Mouse (Mus musculus) intestine, embryonic 14.5 days (tissue): ENCODE data around the gene Syt1. TPM values are rescaled to one million over a fixed set of nuclear protein-coding genes. Genes with fewer than 3 reads are reported as not detected.

Experiments
- ATAC-seq: fragments of 200-750 bp; cut with Nextera tagmentation; replicated peaks from 2 replicates; pipeline ENCODE4 v1.8.0; 2017; ENCODE audit warnings: low read depth, moderate number of reproducible peaks, moderate TSS enrichment, moderate library complexity; ENCODE audit not compliant: low FRiP score, low TSS enrichment
- DNase-seq: peaks from one replicate; pipeline ENCODE4 v3.0.0-alpha.2; 2018; ENCODE audit warnings: low spot score
- H3K27ac ChIP-seq: fragments of 300-500 bp; sonication (generic); 2 replicates; pipeline ENCODE4 v1.5.1; 2014; ENCODE audit warnings: low read depth, mild to moderate bottlenecking, control low read depth
- H3K27me3 ChIP-seq: fragments of 300-500 bp; sonication (generic); replicated peaks from 2 replicates; pipeline ENCODE4 v1.6.1; 2014; ENCODE audit warnings: low read length, control low read depth; ENCODE audit not compliant: control insufficient read depth, insufficient read depth
- H3K36me3 ChIP-seq: fragments of 300-500 bp; sonication (generic); 2 replicates; pipeline ENCODE4 v1.6.1; 2014; ENCODE audit warnings: low read length, control low read depth; ENCODE audit not compliant: control insufficient read depth, insufficient read depth
- H3K4me1 ChIP-seq: fragments of 300-500 bp; sonication (generic); replicated peaks from 2 replicates; pipeline ENCODE4 v1.6.1; 2014; ENCODE audit warnings: low read length, control low read depth, mixed read lengths; ENCODE audit not compliant: control insufficient read depth, insufficient read depth
- H3K4me2 ChIP-seq: fragments of 300-500 bp; sonication (generic); 2 replicates; pipeline ENCODE4 v1.6.1; 2014; ENCODE audit warnings: low read length
- H3K4me3 ChIP-seq: fragments of 300-500 bp; sonication (generic); 2 replicates; pipeline ENCODE4 v1.5.1; 2014; ENCODE audit warnings: low read depth, low read length, control low read depth, mixed read lengths
- H3K9ac ChIP-seq: fragments of 300-500 bp; sonication (generic); 2 replicates; pipeline ENCODE4 v1.6.1; 2014; ENCODE audit warnings: mild to moderate bottlenecking, low read length
- H3K9me3 ChIP-seq: fragments of 300-500 bp; sonication (generic); 2 replicates; pipeline ENCODE4 v1.6.1; 2016; ENCODE audit warnings: low read length, control low read depth; ENCODE audit not compliant: control insufficient read depth
- WGBS: fragments of 180-500 bp; shearing (Covaris S2); extraction: QIAGEN DNeasy Blood & Tissue Kit; methylation state at CpG from one replicate; pipeline ENCODE4 v1.1.7; 2014; 5-methylcytosine and 5-hydroxymethylcytosine counted together
- polyA plus RNA-seq: library from polyadenylated mRNA; unstranded; fragments of >200 nt; fragmentation: Nextera tagmentation; extraction: Ambion mirVana; gene quantifications from 2 replicates; pipeline ENCODE4 v1.2.1, GENCODE M21; 2014

The Syt1 gene
- polyA plus RNA-seq, 1 experiment from 2014 or later = 17.1 TPM

GRCm38 (mm10) chr10:108776735-108777134 is 234.0 kb downstream of the Syt1 start:
- Histone ChIP-seq H3K4me3 (no peak overlapping the region), H3K36me3 (no peaks in the 10 kb centered on the region), H3K9me3 (no peaks in the 10 kb centered on the region), H3K9ac (no peak overlapping the region), H3K27ac (no peak overlapping the region), H3K27me3 (no peaks in the 10 kb centered on the region), H3K4me2 (no peak overlapping the region), H3K4me1 (no peaks in the 10 kb centered on the region)
- DNase-seq (no peak), ATAC-seq (no peak)
- WGBS = 69% methylated on average over 8 of the region's 8 CpGs

DNA sequence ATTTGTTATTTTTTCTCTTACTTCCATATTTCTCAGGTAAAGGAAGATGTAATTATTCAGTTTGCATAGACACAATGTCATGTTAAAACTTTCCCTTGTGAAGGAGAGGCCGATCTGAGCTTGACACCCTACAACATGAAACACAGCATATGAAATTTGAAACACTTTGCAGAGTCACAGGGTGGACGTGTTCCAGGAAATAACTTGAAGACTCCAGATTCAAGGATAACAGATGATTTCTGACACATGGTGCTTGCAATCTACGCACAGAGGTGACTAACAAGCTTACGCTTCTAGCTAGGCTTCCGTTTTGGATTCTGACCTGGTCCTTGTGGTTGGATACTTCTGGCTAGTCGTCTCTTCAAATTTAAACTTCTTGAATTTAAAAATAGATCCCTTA is 239.7 kb downstream of the Syt1 start:
- Histone ChIP-seq H3K36me3 (no peaks in the 10 kb centered on the region), H3K4me2 (no peak overlapping the region), H3K27me3 (no peaks in the 10 kb centered on the region), H3K9me3 (no peaks in the 10 kb centered on the region), H3K4me1 (no peaks in the 10 kb centered on the region), H3K27ac (no peak overlapping the region), H3K9ac (no peak overlapping the region), H3K4me3 (no peak overlapping the region)
- no peak for ATAC-seq
- no peak for DNase-seq
- 77% methylated on average over 6 of the region's 6 CpGs for WGBS

DNA sequence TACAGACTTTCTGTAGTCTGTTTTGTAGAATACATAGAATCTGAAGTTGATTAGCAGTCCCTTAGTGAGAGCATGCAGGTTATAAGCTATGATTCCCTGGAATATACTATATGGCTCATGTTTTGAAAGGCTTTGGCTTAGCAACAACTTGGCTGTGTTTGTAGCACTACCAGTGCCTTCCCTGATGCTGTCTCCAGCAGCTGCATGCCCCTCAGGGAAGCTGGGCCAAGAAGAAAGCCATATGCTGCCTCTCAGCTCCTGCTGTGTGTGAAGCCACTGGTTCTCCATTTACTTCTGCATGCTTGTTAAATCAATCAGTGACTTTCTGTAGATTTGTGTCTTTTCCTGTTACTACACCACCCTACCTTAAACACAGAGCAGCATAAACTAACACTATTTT is 245.2 kb downstream of the Syt1 start:
- H3K9ac ChIP-seq = no peak overlapping the region
- H3K36me3 ChIP-seq = no peaks in the 10 kb centered on the region
- H3K27ac ChIP-seq = no peak overlapping the region
- H3K4me2 ChIP-seq = no peak overlapping the region
- H3K27me3 ChIP-seq = no peaks in the 10 kb centered on the region
- no peak for ATAC-seq
- no peaks in the 10 kb centered on the region for H3K4me1 ChIP-seq
- H3K9me3 ChIP-seq = no peaks in the 10 kb centered on the region
- no peak overlapping the region for H3K4me3 ChIP-seq
- no peak for DNase-seq

DNA sequence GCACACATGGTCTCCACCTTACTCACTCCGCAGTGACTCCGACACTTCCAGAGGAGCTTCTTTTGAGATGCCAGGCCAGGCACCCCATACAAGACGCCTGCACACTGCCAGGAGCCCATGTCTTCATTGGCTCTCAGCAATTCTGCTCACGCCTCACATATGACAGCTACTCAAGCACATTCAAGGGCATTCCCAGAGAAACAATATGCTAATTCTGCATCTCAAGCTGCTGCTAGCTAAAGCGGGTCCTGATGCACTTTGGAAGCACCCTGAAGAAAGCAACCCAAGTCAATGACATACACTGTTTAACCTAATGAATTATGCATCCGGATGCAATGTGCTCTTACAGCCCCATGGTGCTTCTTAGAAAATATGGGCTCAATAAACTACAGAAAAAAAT is 247.1 kb downstream of the Syt1 start:
- no peaks in the 10 kb centered on the region for H3K36me3 ChIP-seq
- no peak overlapping the region for H3K9ac ChIP-seq
- H3K4me2 ChIP-seq = no peak overlapping the region
- H3K9me3 ChIP-seq = no peaks in the 10 kb centered on the region
- H3K27me3 ChIP-seq = no peaks in the 10 kb centered on the region
- 87% methylated on average over 6 of the region's 6 CpGs for WGBS
- DNase-seq (no peak), ATAC-seq (no peak)
- H3K27ac ChIP-seq = no peak overlapping the region
- no peak overlapping the region for H3K4me3 ChIP-seq
- H3K4me1 ChIP-seq = no peaks in the 10 kb centered on the region

- Histone ChIP-seq H3K4me3 (no peak overlapping the region), H3K9me3 (no peaks in the 10 kb centered on the region), H3K27me3 (no peaks in the 10 kb centered on the region), H3K4me2 (no peak overlapping the region), H3K4me1 (no peaks in the 10 kb centered on the region), H3K36me3 (no peaks in the 10 kb centered on the region), H3K9ac (no peak overlapping the region), H3K27ac (no peak overlapping the region)
- 92% methylated on average over 2 of the region's 2 CpGs for WGBS
- no peak for ATAC-seq
- no peak for DNase-seq
These were observed 257.5 kb downstream of the Syt1 start for GRCm38 (mm10) chr10:108753304-108753703.

- Histone ChIP-seq H3K36me3 (no peaks in the 10 kb centered on the region), H3K9me3 (no peaks in the 10 kb centered on the region), H3K9ac (no peak overlapping the region), H3K27me3 (no peaks in the 10 kb centered on the region), H3K4me3 (no peak overlapping the region), H3K4me2 (no peak overlapping the region), H3K27ac (no peak overlapping the region), H3K4me1 (no peaks in the 10 kb centered on the region)
- no peak for DNase-seq
- no peak for ATAC-seq
- WGBS = 79% methylated on average over 2 of the region's 2 CpGs
These were observed 267.0 kb downstream of the Syt1 start for GRCm38 (mm10) chr10:108743759-108744158.

- no peak overlapping the region for H3K9ac ChIP-seq
- no peak overlapping the region for H3K4me2 ChIP-seq
- H3K36me3 ChIP-seq = no peaks in the 10 kb centered on the region
- no peak overlapping the region for H3K4me3 ChIP-seq
- no peak for DNase-seq
- no peak overlapping the region for H3K27ac ChIP-seq
- no peak for ATAC-seq
- no peaks in the 10 kb centered on the region for H3K4me1 ChIP-seq
- H3K9me3 ChIP-seq = no peaks in the 10 kb centered on the region
- WGBS = 43% methylated on average over 2 of the region's 2 CpGs
- no peaks in the 10 kb centered on the region for H3K27me3 ChIP-seq
These were observed 276.8 kb downstream of the Syt1 start for GRCm38 (mm10) chr10:108733982-108734381.

DNA sequence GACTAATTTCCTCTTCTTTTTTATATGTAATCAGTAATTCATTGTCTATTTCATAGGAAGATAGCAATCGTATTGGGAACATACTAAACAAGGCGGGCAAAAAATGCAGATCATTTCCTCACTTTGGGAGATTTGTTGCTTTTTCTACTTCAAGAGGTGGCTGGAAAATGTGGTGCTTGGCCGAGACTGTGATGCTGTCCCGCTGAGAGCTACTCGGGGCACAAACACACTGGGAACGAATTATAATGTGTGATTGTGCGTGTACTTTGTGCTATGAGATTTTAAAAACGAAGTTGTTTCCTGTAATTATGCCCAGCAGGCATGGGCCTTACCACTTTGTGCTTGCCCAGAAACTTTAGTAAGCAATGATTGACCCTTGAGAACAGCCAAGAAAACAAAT is 281.8 kb downstream of the Syt1 start:
- ATAC-seq = no peak
- DNase-seq = no peak
- H3K27ac ChIP-seq = no peak overlapping the region
- no peaks in the 10 kb centered on the region for H3K27me3 ChIP-seq
- H3K4me1 ChIP-seq = no peaks in the 10 kb centered on the region
- no peaks in the 10 kb centered on the region for H3K9me3 ChIP-seq
- H3K4me2 ChIP-seq = no peak overlapping the region
- WGBS = 73% methylated on average over 8 of the region's 8 CpGs
- no peak overlapping the region for H3K9ac ChIP-seq
- H3K36me3 ChIP-seq = no peaks in the 10 kb centered on the region
- H3K4me3 ChIP-seq = no peak overlapping the region

DNA sequence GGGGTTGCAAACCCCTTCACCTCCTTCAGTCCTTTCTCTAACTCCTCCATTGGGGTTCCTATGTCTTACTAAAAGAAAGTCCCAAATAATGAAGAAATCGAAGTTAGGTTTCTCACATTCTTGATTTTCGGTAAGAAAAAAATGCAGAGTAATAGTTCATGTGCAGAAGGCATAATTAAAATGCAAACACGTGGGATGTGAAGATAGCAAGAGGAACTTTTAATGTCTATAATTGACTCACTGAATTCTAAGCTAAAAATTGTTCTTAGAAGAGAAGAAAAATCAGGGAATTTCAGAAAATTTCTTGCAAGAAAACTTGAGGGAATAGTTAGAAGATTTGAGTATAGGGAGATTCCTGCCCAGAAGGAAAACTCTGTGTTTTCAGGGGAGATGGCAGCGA is 284.4 kb downstream of the Syt1 start:
- H3K36me3 ChIP-seq = no peaks in the 10 kb centered on the region
- H3K4me3 ChIP-seq = no peak overlapping the region
- ATAC-seq (no peak), DNase-seq (no peak)
- no peaks in the 10 kb centered on the region for H3K27me3 ChIP-seq
- no peak overlapping the region for H3K27ac ChIP-seq
- WGBS = 85% methylated on average over 4 of the region's 4 CpGs
- H3K9me3 ChIP-seq = no peaks in the 10 kb centered on the region
- H3K4me1 ChIP-seq = no peaks in the 10 kb centered on the region
- H3K9ac ChIP-seq = no peak overlapping the region
- H3K4me2 ChIP-seq = no peak overlapping the region
